Mouse (Mus musculus) hindbrain, embryonic 15.5 days (tissue): ENCODE data around the gene Ttc34. TPM values are rescaled to one million over a fixed set of nuclear protein-coding genes. Genes with fewer than 3 reads are reported as not detected.

Source experiments
- ATAC-seq: fragments of 200-750 bp; cut with Nextera tagmentation; 2 replicates; pipeline ENCODE4 v1.8.0; 2017; ENCODE audit warnings: low read depth, moderate number of reproducible peaks, moderate TSS enrichment; ENCODE audit not compliant: low FRiP score
- H3K27ac ChIP-seq: fragments of 300-500 bp; sonication (generic); replicated peaks from 2 replicates; pipeline ENCODE4 v1.5.1; 2015; ENCODE audit warnings: mild to moderate bottlenecking, inconsistent platforms
- H3K27me3 ChIP-seq: fragments of 300-500 bp; sonication (generic); 2 replicates; pipeline ENCODE4 v1.6.1; 2015; ENCODE audit warnings: control low read depth, inconsistent platforms
- H3K36me3 ChIP-seq: fragments of 300-500 bp; sonication (generic); 2 replicates; pipeline ENCODE4 v1.6.1; 2015; ENCODE audit warnings: control low read depth, inconsistent platforms
- H3K4me1 ChIP-seq: fragments of 300-500 bp; sonication (generic); replicated peaks from 2 replicates; pipeline ENCODE4 v1.6.1; 2015; ENCODE audit warnings: control low read depth, inconsistent platforms
- H3K4me2 ChIP-seq: fragments of 300-500 bp; sonication (generic); 2 replicates; pipeline ENCODE4 v1.6.1; 2015; ENCODE audit warnings: moderate library complexity, mild to moderate bottlenecking, inconsistent platforms
- H3K4me3 ChIP-seq: fragments of 300-500 bp; sonication (generic); 2 replicates; pipeline ENCODE4 v1.5.1; 2015; ENCODE audit warnings: mild to moderate bottlenecking, inconsistent platforms
- H3K9ac ChIP-seq: fragments of 300-500 bp; sonication (generic); 2 replicates; pipeline ENCODE4 v1.6.1; 2015; ENCODE audit warnings: inconsistent platforms
- H3K9me3 ChIP-seq: fragments of 300-500 bp; sonication (generic); 2 replicates; pipeline ENCODE4 v1.6.1; 2016; ENCODE audit warnings: control low read depth, inconsistent platforms
- whole genome bisulfite sequencing: fragments of 180-500 bp; shearing (Covaris S2); methylation state at CpG from one replicate; pipeline ENCODE4 v1.1.7; 2015; 5-methylcytosine and 5-hydroxymethylcytosine counted together
- polyA plus RNA-seq: library from polyadenylated mRNA; unstranded; fragments of >200 nt; fragmentation: Nextera tagmentation; extraction: Ambion mirVana; gene quantifications from 2 replicates; pipeline ENCODE4 v1.2.1, GENCODE M21; 2015

Ttc34 gene
- polyA plus RNA-seq, 1 experiment from 2014 or later = 2.0 TPM

GRCm38 (mm10) chr4:154873186-154873585, 35.9 kb downstream of the Ttc34 start:
- no peaks in the 10 kb centered on the region for H3K27me3 ChIP-seq
- no peak overlapping the region for H3K4me3 ChIP-seq
- peaks cover 5% of the 10 kb centered on the region for H3K4me1 ChIP-seq
- no peak overlapping the region for H3K9ac ChIP-seq
- H3K27ac ChIP-seq = no peak overlapping the region
- H3K36me3 ChIP-seq = no peaks in the 10 kb centered on the region
- no peak overlapping the region for H3K4me2 ChIP-seq
- 73% methylated on average over 6 of the region's 6 CpGs for WGBS
- ATAC-seq = no peak
- H3K9me3 ChIP-seq = no peaks in the 10 kb centered on the region

- Histone ChIP-seq H3K27me3 (no peaks in the 10 kb centered on the region), H3K4me3 (peak overlapping the region; percentile 34)
- WGBS = 10% methylated on average over 18 of the region's 18 CpGs
These were observed 40.7 kb downstream of the Ttc34 start for GRCm38 (mm10) chr4:154877864-154878548.

GRCm38 (mm10) chr4:154880730-154881129, 43.5 kb downstream of the Ttc34 start:
- Histone ChIP-seq H3K4me2 (no peak overlapping the region), H3K27me3 (no peaks in the 10 kb centered on the region), H3K9me3 (no peaks in the 10 kb centered on the region), H3K36me3 (no peaks in the 10 kb centered on the region), H3K9ac (no peak overlapping the region), H3K27ac (no peak overlapping the region), H3K4me1 (peaks cover 8% of the 10 kb centered on the region), H3K4me3 (no peak overlapping the region)
- no peak for ATAC-seq
- 78% methylated on average over 6 of the region's 6 CpGs for WGBS

More at GRCm38 (mm10) chr4:154877864-154878548, 40.7 kb downstream of the Ttc34 start:
- H3K4me2 ChIP-seq = peak overlapping the region; percentile 60
- H3K4me1 ChIP-seq = peaks cover 8% of the 10 kb centered on the region
- H3K9ac ChIP-seq = peak overlapping the region; percentile 35
- no peaks in the 10 kb centered on the region for H3K9me3 ChIP-seq
- H3K36me3 ChIP-seq = no peaks in the 10 kb centered on the region
- ATAC-seq = peak; percentile 97
- H3K27ac ChIP-seq = peak overlapping the region; percentile 81

- ATAC-seq = no peak
- H3K9me3 ChIP-seq = no peaks in the 10 kb centered on the region
- H3K4me2 ChIP-seq = no peak overlapping the region
- no peaks in the 10 kb centered on the region for H3K36me3 ChIP-seq
- H3K9ac ChIP-seq = no peak overlapping the region
- no peak overlapping the region for H3K27ac ChIP-seq
- H3K27me3 ChIP-seq = no peaks in the 10 kb centered on the region
- WGBS = 32% methylated on average over 14 of the region's 14 CpGs
- no peak overlapping the region for H3K4me3 ChIP-seq
- peaks cover 8% of the 10 kb centered on the region for H3K4me1 ChIP-seq
These were observed 44.9 kb downstream of the Ttc34 start for GRCm38 (mm10) chr4:154882014-154882659.

- Histone ChIP-seq H3K4me3 (no peak overlapping the region), H3K27ac (no peak overlapping the region), H3K36me3 (no peaks in the 10 kb centered on the region), H3K9ac (no peak overlapping the region), H3K27me3 (no peaks in the 10 kb centered on the region), H3K9me3 (no peaks in the 10 kb centered on the region), H3K4me2 (no peak overlapping the region), H3K4me1 (no peaks in the 10 kb centered on the region)
- ATAC-seq = no peak
- 83% methylated on average over 11 of the region's 11 CpGs for WGBS
These were observed 48.2 kb downstream of the Ttc34 start for GRCm38 (mm10) chr4:154885416-154885815.

DNA sequence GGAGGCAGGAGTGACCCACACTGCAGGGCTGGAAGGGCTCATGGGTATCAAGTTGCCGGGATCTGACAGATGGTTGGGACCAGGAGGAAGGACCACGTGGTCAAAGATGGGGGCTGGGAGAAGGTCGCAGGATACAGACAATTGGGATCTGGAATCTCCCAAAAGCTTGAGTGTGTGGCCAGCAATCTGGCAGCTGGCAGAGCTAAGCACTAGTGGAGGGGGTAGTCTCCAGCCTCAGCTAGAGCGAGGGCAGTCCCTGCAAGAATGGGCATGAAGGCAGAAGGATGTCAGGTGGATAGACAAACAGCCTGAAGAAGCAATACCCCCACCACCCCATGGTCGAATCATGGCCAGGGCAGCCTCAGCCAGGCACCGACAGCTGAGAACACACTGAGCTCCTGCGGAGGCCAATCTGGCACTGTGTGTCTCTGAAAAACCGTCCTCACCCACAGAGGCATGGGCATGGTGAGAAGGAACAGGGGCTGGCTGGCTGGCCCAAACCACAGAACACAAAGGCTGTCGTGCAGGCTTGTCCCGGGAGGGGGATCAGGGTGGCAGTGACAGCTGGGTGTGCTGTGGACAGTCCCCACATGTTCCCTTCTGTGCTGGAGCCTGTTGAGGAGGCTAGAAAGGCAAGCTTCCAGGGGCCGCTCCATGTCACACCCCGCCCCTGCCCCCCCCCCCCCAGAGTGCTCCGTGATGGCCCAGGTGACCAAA, 49.8 kb downstream of the Ttc34 start:
- no peaks in the 10 kb centered on the region for H3K36me3 ChIP-seq
- no peaks in the 10 kb centered on the region for H3K27me3 ChIP-seq
- H3K4me1 ChIP-seq = no peaks in the 10 kb centered on the region
- H3K4me2 ChIP-seq = no peak overlapping the region
- WGBS = 65% methylated on average over 13 of the region's 13 CpGs
- ATAC-seq = peak; percentile 32; the same call in 1 of the 2 replicates
- no peak overlapping the region for H3K9ac ChIP-seq
- peak overlapping the region; percentile 42; the same call in 1 of the 2 replicates for H3K27ac ChIP-seq
- no peaks in the 10 kb centered on the region for H3K9me3 ChIP-seq
- no peak overlapping the region for H3K4me3 ChIP-seq

DNA sequence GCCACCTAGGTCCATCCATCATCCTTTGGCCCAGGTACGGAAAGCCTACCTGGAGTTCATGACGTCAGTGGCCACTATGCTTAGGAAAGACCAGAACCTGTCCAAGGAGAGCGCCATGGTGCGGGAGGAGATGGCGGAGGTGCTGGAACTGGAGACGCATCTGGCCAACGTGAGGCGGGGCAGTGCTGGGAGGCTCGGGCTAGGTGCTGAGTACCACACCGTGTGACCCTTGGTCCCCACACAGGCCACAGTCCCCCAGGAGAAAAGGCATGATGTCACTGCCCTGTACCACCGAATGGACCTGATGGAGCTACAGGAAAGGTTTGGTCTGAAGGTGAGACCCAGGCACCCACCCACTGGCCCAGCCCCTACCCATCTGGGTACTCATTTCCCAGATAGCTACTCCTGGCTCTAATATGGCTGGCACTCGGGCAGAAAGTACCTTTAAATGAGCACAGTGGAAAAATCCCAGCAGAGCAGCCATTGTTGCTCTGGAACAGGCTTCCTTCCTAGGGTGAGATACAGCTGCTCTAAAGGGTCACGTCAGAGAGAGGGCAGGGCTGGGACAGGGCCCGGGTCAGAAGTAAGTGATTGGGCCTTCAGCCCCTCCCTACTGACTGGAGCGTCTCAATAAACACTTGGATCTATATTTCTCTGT, 50.5 kb downstream of the Ttc34 start:
- ATAC-seq = peak; percentile 46; the same call in 1 of the 2 replicates
- Histone ChIP-seq H3K36me3 (no peaks in the 10 kb centered on the region), H3K9me3 (no peaks in the 10 kb centered on the region), H3K4me2 (no peak overlapping the region), H3K27ac (no peak overlapping the region), H3K4me3 (no peak overlapping the region), H3K4me1 (no peaks in the 10 kb centered on the region), H3K9ac (no peak overlapping the region), H3K27me3 (no peaks in the 10 kb centered on the region)
- 81% methylated on average over 15 of the region's 15 CpGs for WGBS

- ATAC-seq = no peak
- Histone ChIP-seq H3K4me1 (no peaks in the 10 kb centered on the region), H3K4me3 (no peak overlapping the region), H3K27ac (no peak overlapping the region), H3K27me3 (no peaks in the 10 kb centered on the region), H3K4me2 (no peak overlapping the region), H3K9me3 (no peaks in the 10 kb centered on the region), H3K9ac (no peak overlapping the region), H3K36me3 (no peaks in the 10 kb centered on the region)
- 92% methylated on average over 14 of the region's 14 CpGs for WGBS
These were observed 53.6 kb downstream of the Ttc34 start for GRCm38 (mm10) chr4:154890887-154891286.

- H3K4me3 ChIP-seq = no peak overlapping the region
- H3K4me1 ChIP-seq = peaks cover 20% of the 10 kb centered on the region
- no peaks in the 10 kb centered on the region for H3K9me3 ChIP-seq
- 84% methylated on average over 5 of the region's 5 CpGs for WGBS
- no peak overlapping the region for H3K4me2 ChIP-seq
- no peaks in the 10 kb centered on the region for H3K27me3 ChIP-seq
- H3K9ac ChIP-seq = no peak overlapping the region
- no peak for ATAC-seq
- no peak overlapping the region for H3K27ac ChIP-seq
- H3K36me3 ChIP-seq = no peaks in the 10 kb centered on the region
These were observed 58.3 kb downstream of the Ttc34 start for GRCm38 (mm10) chr4:154895549-154895948.

- H3K36me3 ChIP-seq = no peaks in the 10 kb centered on the region
- H3K27ac ChIP-seq = peak overlapping the region; percentile 67
- peak overlapping the region; percentile 85 for H3K4me2 ChIP-seq
- H3K9me3 ChIP-seq = no peaks in the 10 kb centered on the region
- peak overlapping the region; percentile 51 for H3K4me3 ChIP-seq
- 65% methylated on average over 6 of the region's 6 CpGs for WGBS
- no peak for ATAC-seq
- H3K9ac ChIP-seq = peak overlapping the region; percentile 61
- H3K27me3 ChIP-seq = no peaks in the 10 kb centered on the region
- H3K4me1 ChIP-seq = peaks cover 20% of the 10 kb centered on the region
These were observed 60.6 kb downstream of the Ttc34 start for GRCm38 (mm10) chr4:154897676-154898465.
